Mouse (Mus musculus) hindbrain, embryonic 11.5 days (tissue): Measurements from ENCODE around the gene Syt12. TPM values are rescaled to one million over a fixed set of nuclear protein-coding genes. Genes with fewer than 3 reads are reported as not detected.
A peak's percentile ranks its signal among the peaks of the same experiment; 100 is the strongest.

Experiments
- ATAC-seq: fragments of 200-750 bp; cut with Nextera tagmentation; 2 replicates; pipeline ENCODE4 v1.8.0; 2017; ENCODE audit warnings: mild to moderate bottlenecking, moderate TSS enrichment, moderate library complexity; ENCODE audit not compliant: low FRiP score
- DNase-seq: peaks from one replicate; pipeline ENCODE4 v3.0.0-alpha.2; 2015; ENCODE audit warnings: low spot score
- H3K27ac ChIP-seq: fragments of 300-500 bp; sonication (generic); 2 replicates; pipeline ENCODE4 v1.5.1; 2014; ENCODE audit warnings: mild to moderate bottlenecking, low read depth, low read length
- H3K27me3 ChIP-seq: fragments of 300-500 bp; sonication (generic); 2 replicates; pipeline ENCODE4 v1.6.1; 2014; ENCODE audit warnings: mild to moderate bottlenecking, low read length, moderate library complexity, mixed read lengths; ENCODE audit not compliant: control insufficient read depth, insufficient read depth
- H3K36me3 ChIP-seq: fragments of 300-500 bp; sonication (generic); 2 replicates; pipeline ENCODE4 v1.6.1; 2014; ENCODE audit warnings: mild to moderate bottlenecking, low read length, moderate library complexity, mixed read lengths; ENCODE audit not compliant: control insufficient read depth, insufficient read depth
- H3K4me1 ChIP-seq: fragments of 300-500 bp; sonication (generic); replicated peaks from 2 replicates; pipeline ENCODE4 v1.6.1; 2014; ENCODE audit warnings: low read length, mixed read lengths; ENCODE audit not compliant: control insufficient read depth, insufficient read depth
- H3K4me2 ChIP-seq: fragments of 300-500 bp; sonication (generic); replicated peaks from 2 replicates; pipeline ENCODE4 v1.6.1; 2014; ENCODE audit warnings: mild to moderate bottlenecking, low read depth, low read length
- H3K4me3 ChIP-seq: fragments of 300-500 bp; sonication (generic); 2 replicates; pipeline ENCODE4 v1.5.1; 2014; ENCODE audit warnings: low read depth, low read length
- H3K9ac ChIP-seq: fragments of 300-500 bp; sonication (generic); 2 replicates; pipeline ENCODE4 v1.6.1; 2014; ENCODE audit warnings: low read depth, low read length
- H3K9me3 ChIP-seq: fragments of 300-500 bp; sonication (generic); 2 replicates; pipeline ENCODE4 v1.6.1; 2016; ENCODE audit warnings: low read length; ENCODE audit not compliant: control insufficient read depth
- WGBS: fragments of 180-500 bp; shearing (Covaris S2); extraction: QIAGEN DNeasy Blood & Tissue Kit; methylation state at CpG from one replicate; pipeline ENCODE4 v1.1.7; 2014; 5-methylcytosine and 5-hydroxymethylcytosine counted together
- polyA plus RNA-seq: library from polyadenylated mRNA; unstranded; fragments of >200 nt; fragmentation: Nextera tagmentation; extraction: Ambion mirVana; gene quantifications from 2 replicates; pipeline ENCODE4 v1.2.1, GENCODE M21; 2014

Gene Syt12
- polyA plus RNA-seq, 1 experiment from 2014 or later, result 0.99 TPM

DNA sequence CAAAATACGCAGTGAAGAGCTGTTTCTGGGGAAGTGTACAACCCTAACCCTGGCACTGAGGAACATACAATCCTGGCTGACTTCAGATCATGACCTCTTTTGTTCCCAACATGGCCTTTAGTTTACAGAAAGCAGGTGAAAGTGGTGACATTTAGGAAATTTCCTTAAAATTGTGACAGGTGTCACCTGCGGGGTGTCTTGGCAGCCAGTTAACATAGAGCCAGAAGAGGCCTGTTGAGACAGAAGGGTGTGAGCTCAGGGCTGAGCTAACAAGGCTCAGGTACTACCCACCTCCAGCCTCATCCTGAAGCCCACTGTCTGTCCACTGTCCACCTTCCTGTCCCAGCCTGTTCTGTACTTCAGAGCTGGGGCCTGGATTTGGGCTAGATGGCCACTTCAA lies 2.8 kb upstream of the Syt12 start:
- no peaks in the 10 kb centered on the region for H3K36me3 ChIP-seq
- ATAC-seq, result no peak
- peaks cover 27% of the 10 kb centered on the region for H3K27me3 ChIP-seq
- H3K27ac ChIP-seq, result no peak overlapping the region
- no peak overlapping the region for H3K9ac ChIP-seq
- no peaks in the 10 kb centered on the region for H3K9me3 ChIP-seq
- 92% methylated on average over 2 of the region's 2 CpGs for WGBS
- H3K4me3 ChIP-seq, result no peak overlapping the region
- H3K4me1 ChIP-seq, result 0 out of 2 replicates have a peak, but pooled peaks cover 2% of the 10 kb centered on the region
- H3K4me2 ChIP-seq, result no peak overlapping the region
- DNase-seq, result no peak

DNA sequence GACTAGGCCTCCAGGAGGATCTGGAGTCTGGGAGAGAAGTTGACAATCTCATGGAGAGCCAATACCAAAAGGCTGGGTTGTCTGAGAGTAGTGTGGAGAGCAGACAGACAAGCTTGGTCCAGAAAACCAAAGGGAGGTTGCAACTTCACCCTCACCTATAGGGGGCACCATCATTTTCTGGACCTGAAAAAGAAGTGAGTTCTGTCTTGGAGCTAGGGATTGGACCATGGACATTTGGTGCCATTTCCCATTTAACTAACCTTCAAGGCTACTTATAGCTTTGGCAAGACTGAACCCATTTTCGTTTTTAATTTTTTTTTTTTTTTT lies 906 bp upstream of the Syt12 start:
- Histone ChIP-seq H3K4me3 (no peak overlapping the region), H3K27ac (no peak overlapping the region), H3K4me1 (0 out of 2 replicates have a peak, but pooled peaks cover 2% of the 10 kb centered on the region), H3K9me3 (no peaks in the 10 kb centered on the region), H3K4me2 (no peak overlapping the region), H3K27me3 (peaks cover 31% of the 10 kb centered on the region), H3K36me3 (no peaks in the 10 kb centered on the region), H3K9ac (no peak overlapping the region)
- WGBS, result 52% methylated on average over 1 of the region's 1 CpGs
- DNase-seq, result peak; percentile 43
- ATAC-seq, result no peak

DNA sequence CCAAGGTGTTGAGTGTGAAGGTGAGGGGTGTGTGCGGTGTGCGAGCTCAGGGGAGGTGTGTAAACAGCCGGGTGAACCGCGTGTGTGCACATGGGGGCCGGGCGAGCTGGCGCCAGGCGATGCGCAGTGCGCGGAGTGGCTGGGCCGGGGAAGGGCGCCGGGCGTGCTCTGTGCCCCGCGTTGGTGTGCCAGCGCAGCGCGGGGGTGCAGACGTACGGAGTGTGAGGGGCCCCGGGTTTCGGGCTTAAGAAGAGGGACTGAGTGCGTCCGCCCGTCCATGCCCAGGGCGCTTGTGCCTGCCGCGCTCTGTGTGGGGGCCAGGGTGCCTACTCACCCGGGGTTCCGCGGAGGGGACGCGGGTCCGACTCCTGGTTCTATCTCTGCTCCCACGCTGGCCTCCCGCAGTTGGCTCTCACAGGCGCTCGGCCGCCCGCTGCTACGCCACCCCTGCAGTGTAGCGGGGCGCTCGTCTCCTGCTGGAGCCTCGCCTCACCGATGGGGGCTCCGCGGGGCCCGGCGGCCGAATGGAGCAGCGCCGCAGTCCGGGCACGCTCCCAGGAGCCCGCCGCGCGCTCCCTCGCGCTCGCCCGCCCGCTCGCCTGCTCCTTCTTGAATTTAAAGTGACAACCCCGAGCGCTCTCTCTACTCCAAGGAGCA lies 518 bp downstream of the Syt12 start:
- peak overlapping the region; percentile 53 for H3K4me3 ChIP-seq
- WGBS, result under 1% methylated on average over 57 of the region's 70 CpGs
- H3K4me2 ChIP-seq, result peak overlapping the region; percentile 94
- H3K27me3 ChIP-seq, result peaks cover 31% of the 10 kb centered on the region
- peak overlapping the region; percentile 56 for H3K9ac ChIP-seq
- H3K9me3 ChIP-seq, result no peaks in the 10 kb centered on the region
- no peaks in the 10 kb centered on the region for H3K36me3 ChIP-seq
- ATAC-seq (peak; percentile 66), DNase-seq (peak; percentile 64)
- 0 out of 2 replicates have a peak, but pooled peaks cover 2% of the 10 kb centered on the region for H3K4me1 ChIP-seq
- H3K27ac ChIP-seq, result no peak overlapping the region

DNA sequence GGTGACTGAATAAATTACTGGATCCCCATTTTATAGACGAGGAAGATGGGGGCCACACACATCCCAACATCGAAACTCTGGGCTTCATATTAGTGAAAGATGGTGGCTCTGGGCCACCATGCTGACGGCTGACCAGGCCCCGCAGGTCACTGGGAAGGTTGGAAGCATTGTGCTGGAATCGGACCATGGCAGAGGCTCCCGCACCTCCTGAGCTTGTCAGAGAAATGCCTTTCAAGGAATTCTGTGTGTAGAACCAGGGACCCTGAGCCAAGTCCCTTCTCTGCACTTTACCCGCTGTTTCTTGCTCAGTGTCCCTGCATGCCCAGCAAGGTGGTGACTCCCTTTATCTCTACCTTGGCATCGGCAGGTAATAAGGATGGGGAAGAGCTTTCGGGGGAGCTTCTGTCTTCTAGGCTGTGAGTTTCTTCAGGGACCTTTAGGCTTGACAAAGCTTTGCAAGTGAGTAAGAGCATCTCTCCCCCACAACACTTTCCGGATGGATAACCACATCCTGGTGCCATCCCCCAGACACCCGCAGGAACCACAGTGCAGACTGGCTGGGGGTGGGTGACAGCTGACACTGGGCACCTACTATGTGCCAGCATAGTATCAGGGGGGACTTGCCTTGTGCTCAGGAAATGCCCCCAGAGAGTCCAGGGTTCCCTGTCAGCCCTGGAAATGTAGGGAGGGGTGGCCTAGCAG lies 1.9 kb downstream of the Syt12 start:
- no peak for DNase-seq
- Histone ChIP-seq H3K27ac (no peak overlapping the region), H3K9me3 (no peaks in the 10 kb centered on the region), H3K36me3 (no peaks in the 10 kb centered on the region), H3K27me3 (peaks cover 31% of the 10 kb centered on the region), H3K9ac (no peak overlapping the region), H3K4me1 (0 out of 2 replicates have a peak, but pooled peaks cover 2% of the 10 kb centered on the region), H3K4me3 (no peak overlapping the region), H3K4me2 (no peak overlapping the region)
- ATAC-seq, result no peak
- WGBS, result 82% methylated on average over 11 of the region's 11 CpGs

DNA sequence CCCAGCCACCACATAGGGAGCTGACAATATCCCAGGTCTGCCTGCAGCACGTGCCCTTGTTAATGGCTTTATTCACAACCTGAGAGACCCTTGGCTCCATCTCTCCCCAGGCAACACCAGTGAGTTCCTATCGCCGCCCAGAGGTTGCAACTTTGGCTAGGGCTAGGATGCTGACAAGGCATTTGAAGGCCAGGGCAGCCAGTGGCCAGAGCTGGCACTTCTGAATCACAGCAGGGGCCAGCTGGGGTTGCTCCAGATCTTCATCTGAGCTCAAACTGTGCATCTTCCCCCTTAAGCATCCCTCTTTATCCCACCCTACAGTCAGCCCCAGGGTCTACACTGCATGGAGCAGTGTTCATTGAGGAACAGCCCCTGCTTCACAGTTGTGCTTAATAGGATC lies 2.5 kb downstream of the Syt12 start:
- Histone ChIP-seq H3K27me3 (peaks cover 31% of the 10 kb centered on the region), H3K9me3 (no peaks in the 10 kb centered on the region), H3K4me2 (no peak overlapping the region), H3K4me3 (no peak overlapping the region), H3K27ac (no peak overlapping the region), H3K36me3 (no peaks in the 10 kb centered on the region), H3K9ac (no peak overlapping the region), H3K4me1 (0 out of 2 replicates have a peak, but pooled peaks cover 2% of the 10 kb centered on the region)
- 57% methylated on average over 3 of the region's 3 CpGs for WGBS
- ATAC-seq (no peak), DNase-seq (no peak)

DNA sequence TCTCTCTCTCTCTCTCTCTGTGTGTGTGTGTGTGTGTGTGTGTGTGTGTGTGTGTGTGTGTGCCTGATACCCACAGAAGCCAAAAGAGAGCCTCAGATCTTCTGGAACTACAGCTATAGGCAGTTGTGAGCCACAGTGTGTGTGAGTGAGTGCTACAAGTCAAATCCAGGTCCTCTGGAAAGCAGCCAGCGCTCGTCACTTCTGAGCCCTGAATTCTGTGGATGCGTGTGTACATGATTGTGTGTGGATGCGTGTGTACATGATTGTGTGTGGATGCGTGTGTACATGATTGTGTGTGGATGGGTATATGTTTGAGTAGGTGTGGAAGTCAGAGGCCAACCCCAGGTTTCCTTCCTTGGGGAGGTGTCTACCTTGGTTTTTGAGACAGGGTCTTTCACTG lies 3.7 kb downstream of the Syt12 start:
- H3K9ac ChIP-seq, result no peak overlapping the region
- ATAC-seq, result no peak
- no peak overlapping the region for H3K4me2 ChIP-seq
- H3K4me1 ChIP-seq, result 0 out of 2 replicates have a peak, but pooled peaks cover 2% of the 10 kb centered on the region
- H3K27me3 ChIP-seq, result peaks cover 29% of the 10 kb centered on the region
- H3K9me3 ChIP-seq, result no peaks in the 10 kb centered on the region
- no peaks in the 10 kb centered on the region for H3K36me3 ChIP-seq
- no peak overlapping the region for H3K27ac ChIP-seq
- no peak for DNase-seq
- no peak overlapping the region for H3K4me3 ChIP-seq
- 93% methylated on average over 5 of the region's 5 CpGs for WGBS

DNA sequence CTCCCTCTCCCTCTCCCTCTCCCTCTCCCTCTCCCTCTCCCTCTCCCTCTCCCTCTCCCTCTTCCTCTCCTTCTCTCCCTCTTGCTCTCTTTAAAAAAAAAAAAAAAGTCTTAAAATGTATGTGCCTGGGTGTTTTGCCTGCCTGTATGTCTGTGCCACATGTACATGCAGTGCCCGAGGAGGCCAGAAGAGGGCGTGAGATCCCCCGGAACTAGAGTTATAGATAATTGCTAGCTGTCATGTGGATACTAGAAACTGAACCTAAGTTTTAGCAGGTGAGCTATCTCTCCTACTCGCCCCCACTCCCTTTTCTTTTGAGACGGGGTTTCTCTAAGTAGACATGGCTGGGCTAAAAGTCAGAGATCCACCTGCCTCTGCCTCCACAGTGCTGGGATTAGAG lies 8.9 kb downstream of the Syt12 start:
- DNase-seq (peak; percentile 32), ATAC-seq (no peak)
- no peak overlapping the region for H3K9ac ChIP-seq
- no peak overlapping the region for H3K4me2 ChIP-seq
- 34% methylated on average over 5 of the region's 5 CpGs for WGBS
- H3K9me3 ChIP-seq, result no peaks in the 10 kb centered on the region
- H3K27me3 ChIP-seq, result no peaks in the 10 kb centered on the region
- no peaks in the 10 kb centered on the region for H3K4me1 ChIP-seq
- no peak overlapping the region for H3K27ac ChIP-seq
- H3K36me3 ChIP-seq, result no peaks in the 10 kb centered on the region
- H3K4me3 ChIP-seq, result no peak overlapping the region

DNA sequence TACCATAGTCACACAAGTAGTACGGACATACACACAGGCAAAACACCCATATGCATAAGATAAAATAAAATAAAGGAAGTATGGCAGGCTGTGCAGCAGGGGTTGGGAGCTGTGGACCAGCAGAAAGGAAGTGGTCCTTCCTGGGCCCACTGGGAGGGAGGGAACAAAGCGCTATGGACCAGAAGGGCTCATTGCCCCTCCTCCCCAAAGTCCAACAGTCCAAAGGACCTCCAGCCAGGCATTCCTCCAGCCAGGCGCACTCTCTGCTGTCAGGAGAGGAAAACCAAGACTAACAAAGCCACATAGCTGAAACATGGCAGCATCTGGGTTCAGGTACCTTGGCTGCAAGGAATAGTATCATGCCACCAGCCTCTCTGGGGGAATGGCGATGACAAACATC lies 12.6 kb downstream of the Syt12 start:
- 81% methylated on average over 4 of the region's 4 CpGs for WGBS
- Histone ChIP-seq H3K27ac (no peak overlapping the region), H3K27me3 (no peaks in the 10 kb centered on the region), H3K9ac (no peak overlapping the region), H3K9me3 (no peaks in the 10 kb centered on the region), H3K4me1 (no peaks in the 10 kb centered on the region), H3K4me2 (no peak overlapping the region), H3K36me3 (no peaks in the 10 kb centered on the region), H3K4me3 (no peak overlapping the region)
- no peak for ATAC-seq
- DNase-seq, result no peak

DNA sequence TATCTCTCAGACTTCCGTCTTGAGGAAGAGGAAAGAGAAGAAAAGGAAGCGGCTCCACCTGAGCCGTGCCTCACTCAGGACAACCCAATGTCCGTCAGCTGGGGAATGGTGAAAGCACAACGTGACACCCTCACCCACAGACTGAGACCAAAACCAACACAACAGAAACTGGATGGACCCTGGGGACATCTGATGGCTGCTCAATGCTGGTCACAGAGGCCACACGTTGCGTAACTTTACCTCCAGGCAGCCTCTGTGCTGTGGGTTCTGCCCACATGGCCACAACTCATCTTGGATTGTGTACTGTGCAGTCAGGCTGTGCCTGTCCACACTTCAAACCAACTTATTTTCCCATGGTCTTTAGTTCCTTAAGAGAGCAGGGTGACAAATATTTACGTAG lies 15.3 kb downstream of the Syt12 start:
- no peaks in the 10 kb centered on the region for H3K4me1 ChIP-seq
- ATAC-seq (no peak), DNase-seq (no peak)
- no peak overlapping the region for H3K4me3 ChIP-seq
- H3K4me2 ChIP-seq, result no peak overlapping the region
- no peak overlapping the region for H3K27ac ChIP-seq
- 89% methylated on average over 8 of the region's 8 CpGs for WGBS
- no peak overlapping the region for H3K9ac ChIP-seq
- H3K9me3 ChIP-seq, result no peaks in the 10 kb centered on the region
- no peaks in the 10 kb centered on the region for H3K36me3 ChIP-seq
- H3K27me3 ChIP-seq, result no peaks in the 10 kb centered on the region
